Mouse (Mus musculus) mouse embryonic stem cell (cell line): Measurements from ENCODE around the gene Serpinb1b.

Experiments used
- in situ Hi-C, 2 experiments: fragments of 300-500 bp; cut with MboI; formaldehyde crosslinking; loops; 1 replicate in 1 of 2; 3 replicates in 1 of 2; pipeline ENCODE4 v1.14.3; 2019 to 2020; ENCODE audit warnings: low sequenced_read_pairs in 2 of 2, low pct_unique_long_range_greater_than_20kb in 1 of 2, mixed read lengths in 1 of 2; ENCODE audit not compliant: unreplicated experiment in 1 of 2

Serpinb1b gene

DNA sequence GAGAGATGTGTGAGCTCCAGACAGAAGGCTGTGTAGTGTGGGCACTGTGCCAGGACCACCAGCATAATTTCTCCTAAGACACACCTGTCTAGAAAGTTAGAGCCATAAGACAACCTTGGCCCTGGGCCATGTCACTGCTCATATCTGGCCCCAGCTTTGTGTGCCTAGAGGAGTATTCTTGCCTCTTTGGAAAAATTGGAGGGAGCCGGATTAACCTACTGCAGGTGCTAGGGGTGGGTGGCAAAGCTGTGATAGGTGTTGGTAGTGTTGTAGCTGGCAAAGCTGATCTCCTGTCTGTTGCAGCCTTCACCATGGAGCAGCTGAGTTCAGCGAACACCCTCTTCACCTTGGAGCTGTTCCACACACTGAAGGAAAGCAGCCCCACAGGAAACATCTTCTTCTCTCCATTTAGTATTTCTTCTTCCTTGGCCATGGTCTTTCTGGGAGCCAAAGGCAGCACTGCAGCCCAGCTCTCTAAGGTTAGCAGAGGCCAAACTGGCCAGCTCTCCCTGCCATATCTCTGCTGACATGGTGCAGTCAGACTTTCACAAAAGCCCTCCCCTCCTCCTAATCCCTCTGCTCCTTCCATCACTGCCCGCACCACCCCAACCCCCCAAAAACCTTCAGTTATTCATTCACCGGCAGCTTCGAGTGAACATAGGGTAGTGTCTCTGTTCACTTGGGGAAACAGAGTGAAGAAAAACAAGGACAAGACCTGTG, 6.8 kb downstream of the Serpinb1b start:
- in situ Hi-C loops: loop anchor here in 1 of 2 experiments (5.0 kb wide), 1 partner anchor 183 kb away; no protein-coding TSS in a partner anchor

DNA sequence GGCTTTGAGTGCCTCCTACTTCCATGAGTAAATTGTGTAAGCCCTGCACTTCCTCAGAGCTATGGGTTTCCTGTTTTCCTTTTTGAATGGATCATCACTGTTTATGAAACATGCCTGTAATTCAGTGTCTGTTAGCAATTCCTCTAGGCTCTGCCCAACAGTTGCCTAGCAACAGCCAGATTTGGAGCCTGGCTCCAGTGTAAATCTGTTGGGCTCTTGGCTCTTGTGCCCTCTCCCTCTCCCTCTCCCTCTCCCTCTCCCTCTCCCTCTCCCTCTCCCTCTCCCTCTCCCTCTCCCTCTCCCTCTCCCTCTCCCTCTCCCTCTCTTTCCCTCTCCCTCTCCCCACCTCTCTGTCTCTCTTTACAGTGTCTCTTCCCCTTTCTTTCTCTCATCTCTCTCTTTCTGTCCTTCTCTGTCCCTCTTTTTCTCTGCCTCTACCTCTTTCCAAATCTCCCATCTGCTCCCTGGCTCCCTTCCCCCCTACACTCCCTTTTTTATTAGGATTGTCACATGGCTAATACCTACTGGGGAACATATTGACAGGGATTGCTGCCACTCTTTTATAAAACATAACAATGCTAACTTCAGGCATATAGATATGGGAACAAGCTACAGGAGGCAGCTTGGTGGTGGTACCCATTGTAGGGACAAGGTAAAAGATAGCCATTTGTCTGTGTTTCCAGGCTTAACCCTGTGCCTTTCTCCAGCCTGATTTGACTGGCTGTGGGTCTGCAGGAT, 7.5 kb downstream of the Serpinb1b start:
- in situ Hi-C loops: no loop called here

DNA sequence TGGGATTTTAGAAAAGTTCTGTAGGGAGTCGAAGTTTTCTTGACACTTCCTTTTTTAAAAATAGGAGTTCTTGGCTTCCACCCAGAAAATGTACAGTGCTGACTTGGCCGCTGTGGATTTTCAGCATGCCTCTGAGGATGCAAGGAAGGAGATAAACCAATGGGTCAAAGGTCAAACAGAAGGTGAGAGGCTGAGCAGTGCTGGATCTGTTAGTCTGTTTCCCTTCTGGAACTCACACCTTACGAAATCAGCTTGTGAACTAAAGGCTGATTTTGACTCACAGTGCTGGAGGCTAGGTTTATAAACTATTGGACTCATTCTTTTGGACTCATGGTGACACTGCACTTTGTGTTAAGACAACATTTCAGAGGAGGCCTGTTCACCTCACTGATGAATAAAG, 11.2 kb downstream of the Serpinb1b start:
- in situ Hi-C loops: no loop called here

DNA sequence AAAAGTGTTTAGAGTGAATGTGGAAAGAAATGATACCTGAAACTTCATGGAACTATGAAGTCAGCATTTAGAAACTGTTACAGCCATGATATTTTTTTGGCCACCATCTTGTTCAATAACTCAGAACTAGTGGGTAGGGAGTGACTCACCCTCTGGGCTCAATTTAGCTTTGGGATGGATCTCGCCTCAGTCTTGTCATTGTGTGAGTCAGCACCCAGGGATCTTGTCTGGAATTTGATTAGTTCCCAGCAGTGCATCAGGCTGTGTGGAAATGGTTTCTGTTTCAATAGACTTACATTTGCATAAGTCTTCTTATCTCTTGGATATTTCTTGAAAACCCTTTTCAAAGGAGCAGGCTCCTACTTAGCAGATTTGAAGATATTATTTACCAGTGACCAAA, 12.2 kb downstream of the Serpinb1b start:
- in situ Hi-C loops: no loop called here

DNA sequence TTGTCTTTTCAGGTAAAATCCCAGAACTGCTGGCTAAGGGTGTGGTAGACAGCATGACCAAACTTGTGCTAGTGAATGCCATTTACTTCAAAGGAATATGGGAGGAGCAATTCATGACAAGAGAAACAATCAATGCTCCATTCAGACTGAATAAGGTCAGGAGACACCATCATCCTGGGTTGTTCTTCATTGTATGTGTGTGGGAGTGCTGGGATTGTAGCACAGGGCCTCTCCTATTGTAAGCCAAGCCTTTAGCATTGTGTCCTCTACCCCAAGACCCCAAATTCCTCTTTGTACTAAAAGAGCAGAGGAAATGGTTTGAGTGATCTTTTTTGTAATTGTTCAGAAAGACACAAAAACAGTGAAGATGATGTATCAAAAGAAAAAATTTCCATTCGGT, 12.9 kb downstream of the Serpinb1b start:
- in situ Hi-C loops: no loop called here

DNA sequence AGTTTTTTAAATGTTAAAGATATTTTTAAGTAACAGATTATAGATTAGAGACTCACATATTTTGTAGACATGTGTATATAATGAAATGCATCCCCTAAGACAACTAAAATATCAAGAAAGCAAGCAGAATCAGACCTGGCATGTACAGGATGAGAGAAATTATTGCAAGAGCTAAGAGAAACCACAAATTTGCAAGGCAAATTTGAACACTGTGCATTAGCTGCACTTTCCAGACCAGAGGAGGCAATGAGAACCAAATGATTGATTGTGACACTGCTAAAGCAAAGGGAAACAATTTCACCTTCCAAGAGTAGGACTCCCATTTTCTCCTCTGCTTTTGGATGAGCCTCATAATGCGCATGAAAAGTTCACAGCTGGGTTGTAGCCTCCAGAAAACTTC, 17.2 kb downstream of the Serpinb1b start:
- in situ Hi-C loops: no loop called here

DNA sequence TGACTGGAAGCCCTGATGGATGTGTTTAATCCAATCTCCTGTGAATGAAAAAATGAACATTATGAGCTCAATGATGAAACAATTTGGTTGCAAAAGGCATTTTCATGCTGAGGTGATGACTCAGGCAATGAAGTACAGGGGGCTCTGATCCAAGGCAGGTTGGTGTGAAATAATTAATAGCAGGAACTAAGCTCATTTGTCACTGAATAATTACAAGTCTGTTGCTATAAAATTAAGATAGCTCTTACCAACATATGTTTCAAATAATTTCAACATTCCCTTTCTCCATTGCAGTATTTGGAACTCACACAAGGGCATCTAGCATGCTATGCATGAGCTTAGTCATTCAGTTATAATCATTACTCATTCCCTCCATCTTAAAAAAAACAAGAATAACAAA, 27.3 kb downstream of the Serpinb1b start:
- in situ Hi-C loops: no loop called here

DNA sequence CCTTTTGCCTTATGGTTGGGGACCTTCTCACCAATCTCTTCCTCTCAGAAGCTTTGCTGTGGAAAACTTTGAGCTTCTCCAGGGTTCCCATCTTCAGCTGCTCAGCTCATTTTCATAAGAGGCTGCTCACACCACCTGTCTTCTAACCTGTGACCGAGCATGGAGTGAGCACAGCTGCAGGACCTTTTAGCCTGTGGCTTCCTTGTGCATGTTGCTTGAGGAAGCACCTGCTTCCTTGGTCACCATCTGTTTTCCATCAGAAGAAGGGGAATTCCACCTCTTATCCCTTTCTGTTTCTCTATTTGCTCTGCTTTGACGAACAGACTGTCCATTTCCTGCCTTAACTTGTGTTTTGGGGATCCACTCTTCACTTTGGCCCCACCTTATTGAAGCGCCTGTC, 34.7 kb downstream of the Serpinb1b start:
- in situ Hi-C loops: no loop called here

DNA sequence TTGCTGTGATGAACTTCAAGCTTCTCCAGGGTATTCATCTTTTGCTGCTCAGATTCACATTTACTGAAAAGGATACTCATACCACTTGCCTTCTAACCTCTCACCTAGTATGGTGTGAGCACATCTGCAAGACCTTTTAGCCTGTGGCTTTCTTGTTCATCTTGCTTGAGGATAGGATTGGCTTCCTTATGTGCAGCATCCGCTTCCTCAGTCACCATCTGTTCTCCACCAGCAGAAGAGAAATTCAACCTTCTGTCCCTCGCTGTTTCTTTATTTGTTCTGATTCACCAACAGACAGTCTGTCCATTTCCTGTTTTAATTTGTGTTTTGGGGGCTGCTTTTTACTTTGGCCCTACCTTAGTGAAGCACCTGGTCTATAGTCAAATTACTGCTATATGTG, 59.3 kb downstream of the Serpinb1b start:
- in situ Hi-C loops: no loop called here

DNA sequence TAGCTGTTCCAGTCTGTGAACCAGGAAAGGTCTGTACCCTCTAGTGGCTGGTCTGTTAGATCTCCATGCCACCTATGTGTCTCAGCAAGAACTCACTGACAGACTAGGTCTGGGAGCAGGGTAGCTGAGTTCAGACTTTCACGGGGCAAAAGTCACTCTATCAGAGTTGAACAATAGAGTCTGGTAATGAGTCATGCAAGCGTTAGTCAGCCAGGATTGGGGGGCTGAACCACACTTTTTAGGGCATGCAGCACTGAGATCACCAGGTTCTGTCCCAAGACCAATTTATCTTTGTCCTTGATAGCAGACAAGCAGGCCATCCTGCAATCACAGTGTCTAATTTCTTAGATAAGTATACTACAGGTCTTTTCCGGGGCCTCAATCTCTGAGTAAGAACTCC, 63.1 kb downstream of the Serpinb1b start:
- in situ Hi-C loops: no loop called here
